ENCODE assay signal across 17 mouse cellular contexts in the genomic region with DNA sequence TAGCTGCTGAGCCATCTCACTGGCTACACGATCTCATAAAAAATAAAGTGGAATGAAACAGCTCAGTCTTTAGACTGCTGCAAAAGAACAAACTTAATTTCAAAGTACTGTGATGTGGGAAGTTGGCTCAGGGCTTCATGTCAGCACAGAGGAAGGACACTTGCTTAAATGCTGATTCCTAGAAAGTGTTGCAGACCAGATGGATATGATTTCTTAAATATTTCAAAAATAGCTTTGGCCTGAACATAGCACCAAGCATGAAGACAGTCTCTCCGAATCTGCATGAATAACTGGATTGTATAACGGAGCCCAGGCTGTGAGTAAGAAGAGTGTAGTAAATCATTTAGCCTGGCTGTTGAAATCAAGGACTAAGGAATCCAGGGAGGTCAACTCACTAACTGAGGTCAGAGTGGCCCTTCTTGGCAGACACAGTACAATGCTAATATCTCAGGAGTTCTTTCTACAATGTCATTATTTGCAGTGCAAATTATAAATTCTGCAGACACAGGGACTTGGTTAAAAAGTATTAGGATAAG.
DNase-seq lines count a peak whose midpoint lies in the region; ATAC-seq and TF ChIP-seq lines count a peak whose summit lies in the region.
"Had no signal": no experiment of that assay in that cellular context is flagged by ENCODE, and none has a peak within 500 bp of the region (broad histone marks: within the 10 kb centered on the region; RNA-seq: fewer than 3 reads in every experiment).

No protein-coding gene starts in this region.

- H3K27ac ChIP-seq in lung, postnatal 0 days (ENCODE audit: low read length): no peak overlapping the region
- no peak overlapping the region for H3K27ac ChIP-seq in kidney, embryonic 14.5 days (ENCODE audit: low read depth, low read length)
- no peak overlapping the region for H3K27ac ChIP-seq in midbrain, postnatal 0 days (ENCODE audit: low read depth, low read length)
- H3K27ac ChIP-seq: heart, embryonic 13.5 days; hindbrain, embryonic 15.5 days; layer of hippocampus, adult 2 months; stomach, embryonic 15.5 days had no signal

- H3K4me3 ChIP-seq in lung, postnatal 0 days (ENCODE audit: low read depth, low read length): no peak overlapping the region
- no peak overlapping the region for H3K4me3 ChIP-seq in kidney, embryonic 14.5 days (ENCODE audit: low read length)
- no peak overlapping the region for H3K4me3 ChIP-seq in midbrain, postnatal 0 days (ENCODE audit: low read depth, low read length)
- H3K4me3 ChIP-seq: heart, embryonic 13.5 days; hindbrain, embryonic 15.5 days; layer of hippocampus, adult 2 months; megakaryocyte, embryonic 14.5 days; stomach, embryonic 15.5 days had no signal

- H3K4me1 ChIP-seq in lung, postnatal 0 days (ENCODE audit: insufficient read depth, low read depth, low read length): no peaks in the 10 kb centered on the region
- no peaks in the 10 kb centered on the region for H3K4me1 ChIP-seq in kidney, embryonic 14.5 days (ENCODE audit: control insufficient read depth, insufficient read depth, low read length)
- no peaks in the 10 kb centered on the region for H3K4me1 ChIP-seq in midbrain, postnatal 0 days (ENCODE audit: insufficient read depth, low read length)
- H3K4me1 ChIP-seq: heart, embryonic 13.5 days; hindbrain, embryonic 15.5 days; megakaryocyte, embryonic 14.5 days; stomach, embryonic 15.5 days had no signal

- H3K9ac ChIP-seq in lung, postnatal 0 days (replicated peaks; ENCODE audit: low read depth): no peak overlapping the region
- no peak overlapping the region for H3K9ac ChIP-seq in kidney, embryonic 14.5 days (ENCODE audit: low read depth, low read length)
- H3K9ac ChIP-seq in midbrain, postnatal 0 days (replicated peaks; ENCODE audit: low read length, poor library complexity, severe bottlenecking): no peak overlapping the region
- H3K9ac ChIP-seq: heart, embryonic 13.5 days; hindbrain, embryonic 15.5 days; stomach, embryonic 15.5 days had no signal

- H3K9me3 ChIP-seq in lung, postnatal 0 days (ENCODE audit: low read length): no peaks in the 10 kb centered on the region
- H3K9me3 ChIP-seq in kidney, embryonic 14.5 days (ENCODE audit: control insufficient read depth, low read length): no peaks in the 10 kb centered on the region
- H3K9me3 ChIP-seq in midbrain, postnatal 0 days (ENCODE audit: low read length): no peaks in the 10 kb centered on the region
- H3K9me3 ChIP-seq: heart, embryonic 13.5 days; hindbrain, embryonic 15.5 days; stomach, embryonic 15.5 days had no signal

- TF ChIP-seq EP300 in lung, postnatal 0 days (IDR thresholded peaks at IDR 0.05): no peak

- DNase-seq in adrenal gland, adult 8-10 months: peak; percentile 24
- no peak for DNase-seq in adrenal gland, postnatal 25 days
- peak; percentile 45 for DNase-seq in lung, postnatal 0 days (ENCODE audit: low spot score)
- no peak for DNase-seq in lung, adult 18-20 months
- DNase-seq in right cerebral cortex, postnatal 36 days (ENCODE audit: low spot score in 2 of 2): peak; percentile 1 to 30
- no peak for DNase-seq in urinary bladder, adult 2 months (ENCODE audit: low spot score)
- DNase-seq in midbrain, postnatal 0 days (ENCODE audit: low spot score): no peak
- DNase-seq: cerebellum, adult 18-20 months; retina, postnatal 1 day had no signal

- no peak for TF ChIP-seq CTCF in lung, postnatal 0 days (IDR thresholded peaks at IDR 0.05)
- no peak for TF ChIP-seq CTCF in midbrain, postnatal 0 days (IDR thresholded peaks at IDR 0.05)

- WGBS in lung, postnatal 0 days: 22% methylated on average over 3 of the region's 3 CpGs
- 37% methylated on average over 3 of the region's 3 CpGs for WGBS in kidney, embryonic 14.5 days
- 84% methylated on average over 3 of the region's 3 CpGs for WGBS in midbrain, postnatal 0 days

- ATAC-seq in lung, postnatal 0 days: peak; percentile 19; the same call in 1 of the 2 replicates
- ATAC-seq in kidney, embryonic 14.5 days (ENCODE audit: low FRiP score, low TSS enrichment): peak; percentile 60; the same call in 1 of the 2 replicates
- no peak for ATAC-seq in midbrain, postnatal 0 days (ENCODE audit: low FRiP score)

- H3K27me3 ChIP-seq in lung, postnatal 0 days (replicated peaks; ENCODE audit: insufficient read depth, low read length): no peaks in the 10 kb centered on the region
- H3K27me3 ChIP-seq in kidney, embryonic 14.5 days (ENCODE audit: control insufficient read depth, insufficient read depth, low read length): no peaks in the 10 kb centered on the region
- H3K27me3 ChIP-seq in midbrain, postnatal 0 days (ENCODE audit: insufficient read depth, low read length): no peaks in the 10 kb centered on the region
- H3K27me3 ChIP-seq: heart, embryonic 13.5 days; hindbrain, embryonic 15.5 days; megakaryocyte, embryonic 14.5 days; stomach, embryonic 15.5 days had no signal

- no peak overlapping the region for H3K4me2 ChIP-seq in lung, postnatal 0 days (replicated peaks; ENCODE audit: low read depth, low read length)
- H3K4me2 ChIP-seq in kidney, embryonic 14.5 days (replicated peaks; ENCODE audit: low read depth, low read length): no peak overlapping the region
- H3K4me2 ChIP-seq in midbrain, postnatal 0 days (ENCODE audit: low read depth, low read length, poor library complexity, severe bottlenecking): no peak overlapping the region
- H3K4me2 ChIP-seq: heart, embryonic 13.5 days; hindbrain, embryonic 15.5 days; liver, embryonic 11.5 days; stomach, embryonic 15.5 days had no signal

- no peaks in the 10 kb centered on the region for H3K36me3 ChIP-seq in lung, postnatal 0 days (ENCODE audit: insufficient read depth, low read length)
- H3K36me3 ChIP-seq in kidney, embryonic 14.5 days (ENCODE audit: control insufficient read depth, insufficient read depth, low read length): no peaks in the 10 kb centered on the region
- no peaks in the 10 kb centered on the region for H3K36me3 ChIP-seq in midbrain, postnatal 0 days (ENCODE audit: insufficient read depth, low read length)
- H3K36me3 ChIP-seq: G1E; heart, embryonic 13.5 days; hindbrain, embryonic 15.5 days; stomach, embryonic 15.5 days had no signal

Comparison
In these comparisons a context has a peak if more than half of its experiments do, and no peak if none do; other contexts are left out.
1. DNase-seq: peak in adrenal gland, adult 8-10 months (single experiment), lung, postnatal 0 days (single experiment) and right cerebral cortex, postnatal 36 days (2 of 2); none in adrenal gland, postnatal 25 days (single experiment), lung, adult 18-20 months (0 of 2), urinary bladder, adult 2 months (single experiment) and midbrain, postnatal 0 days (single experiment).